ENCODE assay signal across 8 mouse cellular contexts in the genomic region with DNA sequence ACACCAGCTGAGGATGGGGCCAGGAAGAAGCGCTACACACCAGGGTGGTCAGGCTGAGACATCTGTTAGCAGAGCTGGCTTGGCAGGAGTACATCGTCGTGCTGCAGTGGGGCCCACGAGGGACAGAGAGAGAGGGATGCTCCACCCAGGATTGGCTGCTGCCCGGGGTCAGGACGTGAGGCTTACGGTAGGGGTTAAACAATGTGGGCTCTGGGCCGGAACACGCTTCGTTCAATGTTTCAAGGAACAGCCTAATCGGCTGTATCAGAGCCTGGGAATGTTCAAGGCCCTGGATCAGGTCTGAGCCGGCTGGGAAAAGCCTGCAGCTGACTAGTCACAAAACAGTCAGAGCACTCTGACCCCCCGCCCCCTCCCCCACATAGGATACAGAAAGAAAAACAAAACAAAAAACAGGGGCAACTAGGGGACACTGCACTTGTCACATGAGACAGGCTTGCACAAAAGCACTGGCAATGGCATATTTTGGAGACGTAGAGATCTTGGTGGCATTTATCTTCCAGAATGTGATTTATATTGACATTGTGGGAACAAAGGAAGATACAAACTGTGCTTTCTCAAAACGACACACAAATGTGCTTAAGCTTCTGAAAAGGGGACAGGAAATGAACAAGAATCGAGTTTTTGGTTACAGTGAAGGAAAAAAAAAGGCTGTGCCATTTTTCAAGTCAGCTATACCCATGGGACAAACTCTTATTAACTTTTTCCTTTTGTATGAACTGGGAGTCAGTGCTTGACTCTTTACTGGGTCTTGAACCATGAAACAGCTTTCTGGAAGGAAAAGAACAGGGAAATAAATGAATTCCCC. TPM values are rescaled to one million over a fixed set of nuclear protein-coding genes. Genes with fewer than 3 reads are reported as not detected.
DNase-seq lines count a peak whose midpoint lies in the region; ATAC-seq and TF ChIP-seq lines count a peak whose summit lies in the region.
"Had no signal": no experiment of that assay in that cellular context is flagged by ENCODE, and none has a peak within 500 bp of the region (broad histone marks: within the 10 kb centered on the region; RNA-seq: fewer than 3 reads in every experiment).

No protein-coding gene starts in this region.

- intact Hi-C loops in gastrocnemius, adult 2 months (cut with DNase I), result no loop called here

- no peak overlapping the region; the same call in 1 of the 2 replicates for H3K4me3 ChIP-seq in gastrocnemius, adult 2 months
- H3K4me3 ChIP-seq in hindbrain, embryonic 16.5 days (ENCODE audit: low read length), result no peak overlapping the region
- H3K4me3 ChIP-seq in liver, embryonic 16.5 days (ENCODE audit: low read depth, low read length), result no peak overlapping the region
- no peak overlapping the region for H3K4me3 ChIP-seq in stomach, postnatal 0 days (ENCODE audit: low read depth, low read length)

- WGBS in hindbrain, embryonic 16.5 days, result 4% methylated on average over 16 of the region's 16 CpGs
- 34% methylated on average over 16 of the region's 16 CpGs for WGBS in liver, embryonic 16.5 days (ENCODE audit: insufficient replicate concordance)
- WGBS in stomach, postnatal 0 days, result 8% methylated on average over 16 of the region's 16 CpGs

- peak overlapping the region; percentile 30; the same call in 1 of the 2 replicates for H3K9ac ChIP-seq in hindbrain, embryonic 16.5 days (ENCODE audit: low read depth, low read length)
- no peak overlapping the region for H3K9ac ChIP-seq in liver, embryonic 16.5 days (ENCODE audit: low read depth, low read length)
- H3K9ac ChIP-seq in stomach, postnatal 0 days (ENCODE audit: low read length), result no peak overlapping the region

- H3K4me1 ChIP-seq in hindbrain, embryonic 16.5 days (ENCODE audit: control insufficient read depth, insufficient read depth, low read depth, low read length), result peaks cover 7% of the 10 kb centered on the region
- no peaks in the 10 kb centered on the region for H3K4me1 ChIP-seq in liver, embryonic 16.5 days (ENCODE audit: control insufficient read depth, low read depth, low read length)
- H3K4me1 ChIP-seq in stomach, postnatal 0 days (replicated peaks; ENCODE audit: control insufficient read depth, insufficient read depth), result peaks cover 10% of the 10 kb centered on the region

- TF ChIP-seq CTCF in gastrocnemius, adult 2 months (IDR thresholded peaks at IDR 0.05), result no peak
- no peak for TF ChIP-seq CTCF in stomach, postnatal 0 days (IDR thresholded peaks at IDR 0.05; ENCODE audit: low read depth)

- H3K4me2 ChIP-seq in hindbrain, embryonic 16.5 days (ENCODE audit: low read length), result peak overlapping the region; percentile 30; the same call in 1 of the 2 replicates
- no peak overlapping the region for H3K4me2 ChIP-seq in liver, embryonic 16.5 days (ENCODE audit: low read depth, low read length)
- no peak overlapping the region; the same call in 1 of the 2 replicates for H3K4me2 ChIP-seq in stomach, postnatal 0 days (replicated peaks; ENCODE audit: low read depth)

- H3K36me3 ChIP-seq in hindbrain, embryonic 16.5 days (ENCODE audit: control insufficient read depth, insufficient read depth, low read length), result no peaks in the 10 kb centered on the region
- no peaks in the 10 kb centered on the region for H3K36me3 ChIP-seq in liver, embryonic 16.5 days (ENCODE audit: control insufficient read depth, insufficient read depth)
- no peaks in the 10 kb centered on the region for H3K36me3 ChIP-seq in stomach, postnatal 0 days (ENCODE audit: control insufficient read depth, insufficient read depth, low read length)

- H3K27ac ChIP-seq in gastrocnemius, adult 2 months, result peak overlapping the region; percentile 85
- peak overlapping the region; percentile 69 for H3K27ac ChIP-seq in hindbrain, embryonic 16.5 days (ENCODE audit: low read depth, low read length)
- no peak overlapping the region for H3K27ac ChIP-seq in liver, embryonic 16.5 days (ENCODE audit: low read length)
- H3K27ac ChIP-seq in stomach, postnatal 0 days (replicated peaks), result peak overlapping the region; percentile 84

- DNase-seq in NIH3T3 (ENCODE audit: low read depth), result peak; percentile 85
- DNase-seq in adrenal gland, adult 8-10 months, result peak; percentile 59
- peak; percentile 75 for DNase-seq in gastrocnemius, adult 2 months
- peak; percentile 34 for DNase-seq in stomach, postnatal 0 days (ENCODE audit: low spot score)
- no peak for DNase-seq in cerebellum, adult 9-11 months

- no peak for TF ChIP-seq EP300 in stomach, postnatal 0 days (optimal IDR thresholded peaks at IDR 0.05)

- H3K9me3 ChIP-seq in hindbrain, embryonic 16.5 days (ENCODE audit: control insufficient read depth, low read length), result no peaks in the 10 kb centered on the region
- H3K9me3 ChIP-seq in liver, embryonic 16.5 days (replicated peaks; ENCODE audit: control insufficient read depth, low read length), result no peaks in the 10 kb centered on the region
- H3K9me3 ChIP-seq in stomach, postnatal 0 days (ENCODE audit: control insufficient read depth, low read length), result no peaks in the 10 kb centered on the region

- H3K27me3 ChIP-seq in hindbrain, embryonic 16.5 days (replicated peaks; ENCODE audit: control insufficient read depth, insufficient read depth, low read length), result no peaks in the 10 kb centered on the region
- H3K27me3 ChIP-seq in liver, embryonic 16.5 days (ENCODE audit: control insufficient read depth, insufficient read depth, low read depth, low read length), result no peaks in the 10 kb centered on the region
- no peaks in the 10 kb centered on the region for H3K27me3 ChIP-seq in stomach, postnatal 0 days (ENCODE audit: control insufficient read depth, insufficient read depth, low read length)

- peak; percentile 58 for ATAC-seq in hindbrain, embryonic 16.5 days
- ATAC-seq in liver, embryonic 16.5 days (ENCODE audit: low read depth), result peak; percentile 39; the same call in 1 of the 2 replicates
- ATAC-seq in stomach, postnatal 0 days (ENCODE audit: low FRiP score, low TSS enrichment), result peak; percentile 88

RNA-seq across cellular contexts. Expression of gene Laptm4a, which starts 8.4 kb away (rescaled TPM):
- total RNA-seq in adrenal gland, adult 8-10 months (2022), result 100 to 1,000 TPM; 509 to 681 (median 626) TPM
- 100 to 1,000 TPM; 195 to 263 TPM for total RNA-seq in gastrocnemius, adult 2 months (2021)
- polyA plus RNA-seq in hindbrain, embryonic 16.5 days (2015; fragmentation: Nextera tagmentation; extraction: Ambion mirVana), result 205 and 210 TPM in 2 replicates
- 71.2 and 72.0 TPM in 2 replicates for polyA plus RNA-seq in liver, embryonic 16.5 days (2015; fragmentation: Nextera tagmentation; extraction: Ambion mirVana)
- polyA plus RNA-seq in stomach, postnatal 0 days (2015; fragmentation: Nextera tagmentation; extraction: Ambion mirVana), result 299 and 327 TPM in 2 replicates

RNA-seq across cellular contexts. Expression of gene Matn3, which starts 34.7 kb away (rescaled TPM):
- not detected for total RNA-seq in adrenal gland, adult 8-10 months (2022)
- total RNA-seq in gastrocnemius, adult 2 months (2021), result under 1 TPM in 1 of 2 experiments, not detected in 1; 0.36 TPM
- polyA plus RNA-seq in hindbrain, embryonic 16.5 days (2015; fragmentation: Nextera tagmentation; extraction: Ambion mirVana), result 0.24 and 0.80 TPM in 2 replicates
- polyA plus RNA-seq in liver, embryonic 16.5 days (2015; fragmentation: Nextera tagmentation; extraction: Ambion mirVana), result 0.09 and 0.12 TPM in 2 replicates
- polyA plus RNA-seq in stomach, postnatal 0 days (2015; fragmentation: Nextera tagmentation; extraction: Ambion mirVana), result 0.18 and 0.27 TPM in 2 replicates
- total RNA-seq: common myeloid progenitor, adult 5-6 weeks had no signal
